Mouse (Mus musculus) cerebellum, adult 2 months (tissue): ENCODE results near the gene Xylt2.

Experiments
- CTCF ChIP-seq: fragments of 200-500 bp; IDR thresholded peaks from 2 replicates; pipeline ENCODE4 v1.5.1; 2011; ENCODE audit warnings: low read depth, mild to moderate bottlenecking, control low read depth, low read length, moderate library complexity, borderline replicate concordance; ENCODE audit not compliant: insufficient read depth
- POLR2A ChIP-seq: fragments of 200-500 bp; IDR thresholded peaks from 2 replicates; pipeline ENCODE4 v1.6.1; 2011; ENCODE audit warnings: low read length, control low read depth, borderline replicate concordance; ENCODE audit not compliant: insufficient read depth

GRCm38 (mm10) chr11:94644461-94645219 lies 32.7 kb downstream of the Xylt2 start:
- TF ChIP-seq CTCF = no peak
- TF ChIP-seq POLR2A = no peak
